Mouse (Mus musculus) neural tube, embryonic 15.5 days (tissue): Measurements from ENCODE around the gene Adgrg5. TPM values are rescaled to one million over a fixed set of nuclear protein-coding genes. Genes with fewer than 3 reads are reported as not detected.

Experiments used
- ATAC-seq: fragments of 200-750 bp; cut with Nextera tagmentation; 2 replicates; pipeline ENCODE4 v1.8.0; 2017; ENCODE audit warnings: mild to moderate bottlenecking, moderate TSS enrichment, moderate library complexity; ENCODE audit not compliant: low FRiP score
- H3K27ac ChIP-seq: fragments of 300-500 bp; sonication (generic); replicated peaks from 2 replicates; pipeline ENCODE4 v1.5.1; 2015; ENCODE audit warnings: mild to moderate bottlenecking, inconsistent platforms
- H3K27me3 ChIP-seq: fragments of 300-500 bp; sonication (generic); replicated peaks from 2 replicates; pipeline ENCODE4 v1.6.1; 2015; ENCODE audit warnings: inconsistent platforms
- H3K36me3 ChIP-seq: fragments of 300-500 bp; sonication (generic); 2 replicates; pipeline ENCODE4 v1.6.1; 2015; ENCODE audit warnings: inconsistent platforms
- H3K4me1 ChIP-seq: fragments of 300-500 bp; sonication (generic); 2 replicates; pipeline ENCODE4 v1.6.1; 2015; ENCODE audit warnings: inconsistent platforms
- H3K4me2 ChIP-seq: fragments of 300-500 bp; sonication (generic); 2 replicates; pipeline ENCODE4 v1.6.1; 2015; ENCODE audit warnings: inconsistent platforms, mild to moderate bottlenecking, moderate library complexity
- H3K4me3 ChIP-seq: fragments of 300-500 bp; sonication (generic); replicated peaks from 2 replicates; pipeline ENCODE4 v1.5.1; 2015; ENCODE audit warnings: mild to moderate bottlenecking, inconsistent platforms
- H3K9ac ChIP-seq: fragments of 300-500 bp; sonication (generic); replicated peaks from 2 replicates; pipeline ENCODE4 v1.6.1; 2015; ENCODE audit warnings: mild to moderate bottlenecking, inconsistent platforms
- H3K9me3 ChIP-seq: fragments of 300-500 bp; sonication (generic); replicated peaks from 2 replicates; pipeline ENCODE4 v1.6.1; 2016; ENCODE audit warnings: inconsistent platforms
- WGBS: fragments of 180-500 bp; shearing (Covaris S2); methylation state at CpG from one replicate; pipeline ENCODE4 v1.1.7; 2015; ENCODE audit warnings: mixed read lengths; 5-methylcytosine and 5-hydroxymethylcytosine counted together
- polyA plus RNA-seq: library from polyadenylated mRNA; unstranded; fragments of >200 nt; fragmentation: Nextera tagmentation; extraction: Ambion mirVana; gene quantifications from 2 replicates; pipeline ENCODE4 v1.2.1, GENCODE M21; 2015

The Adgrg5 gene
- polyA plus RNA-seq, 1 experiment from 2014 or later, result 0.28 TPM

GRCm38 (mm10) chr8:94901031-94901430 lies 22.5 kb upstream of the Adgrg5 start:
- H3K27ac ChIP-seq, result no peak overlapping the region; the same call in 1 of the 2 replicates

GRCm38 (mm10) chr8:94903709-94904108 lies 19.8 kb upstream of the Adgrg5 start:
- no peaks in the 10 kb centered on the region for H3K36me3 ChIP-seq
- 28% methylated on average over 12 of the region's 12 CpGs for WGBS
- no peak for ATAC-seq

More at GRCm38 (mm10) chr8:94901031-94901430, 22.5 kb upstream of the Adgrg5 start:
- no peaks in the 10 kb centered on the region for H3K27me3 ChIP-seq
- peaks cover 21% of the 10 kb centered on the region for H3K4me1 ChIP-seq
- no peak overlapping the region for H3K9ac ChIP-seq
- no peaks in the 10 kb centered on the region for H3K9me3 ChIP-seq
- WGBS, result 34% methylated on average over 5 of the region's 5 CpGs
- H3K4me3 ChIP-seq, result no peak overlapping the region
- no peak for ATAC-seq
- H3K36me3 ChIP-seq, result no peaks in the 10 kb centered on the region
- H3K4me2 ChIP-seq, result no peak overlapping the region

GRCm38 (mm10) chr8:94904450-94905175 lies 18.9 kb upstream of the Adgrg5 start:
- H3K27ac ChIP-seq, result peak overlapping the region; percentile 54; the same call in 1 of the 2 replicates
- no peaks in the 10 kb centered on the region for H3K27me3 ChIP-seq
- no peaks in the 10 kb centered on the region for H3K9me3 ChIP-seq
- WGBS, result 71% methylated on average over 12 of the region's 12 CpGs
- peaks cover 20% of the 10 kb centered on the region for H3K4me1 ChIP-seq
- H3K4me3 ChIP-seq, result no peak overlapping the region
- H3K36me3 ChIP-seq, result no peaks in the 10 kb centered on the region
- no peak overlapping the region for H3K4me2 ChIP-seq
- peak; percentile 42; the same call in 1 of the 2 replicates for ATAC-seq
- no peak overlapping the region for H3K9ac ChIP-seq

More at GRCm38 (mm10) chr8:94903709-94904108, 19.8 kb upstream of the Adgrg5 start:
- Histone ChIP-seq H3K4me2 (no peak overlapping the region), H3K4me3 (no peak overlapping the region), H3K4me1 (peaks cover 23% of the 10 kb centered on the region), H3K27ac (no peak overlapping the region), H3K9ac (no peak overlapping the region), H3K9me3 (no peaks in the 10 kb centered on the region), H3K27me3 (no peaks in the 10 kb centered on the region)

GRCm38 (mm10) chr8:94907591-94908300 lies 15.7 kb upstream of the Adgrg5 start:
- H3K9ac ChIP-seq, result no peak overlapping the region

GRCm38 (mm10) chr8:94908847-94909246 lies 14.6 kb upstream of the Adgrg5 start:
- no peak for ATAC-seq

More at GRCm38 (mm10) chr8:94907591-94908300, 15.7 kb upstream of the Adgrg5 start:
- no peak overlapping the region for H3K4me2 ChIP-seq
- no peak for ATAC-seq
- peaks cover 21% of the 10 kb centered on the region for H3K4me1 ChIP-seq
- H3K4me3 ChIP-seq, result no peak overlapping the region
- no peaks in the 10 kb centered on the region for H3K9me3 ChIP-seq
- no peaks in the 10 kb centered on the region for H3K36me3 ChIP-seq
- no peak overlapping the region for H3K27ac ChIP-seq
- WGBS, result 85% methylated on average over 18 of the region's 18 CpGs
- peaks cover 15% of the 10 kb centered on the region; the same call in 1 of the 2 replicates for H3K27me3 ChIP-seq

GRCm38 (mm10) chr8:94913061-94913660 lies 10.3 kb upstream of the Adgrg5 start:
- Histone ChIP-seq H3K4me3 (peak overlapping the region; percentile 49), H3K27me3 (peaks cover 39% of the 10 kb centered on the region)

More at GRCm38 (mm10) chr8:94908847-94909246, 14.6 kb upstream of the Adgrg5 start:
- Histone ChIP-seq H3K27me3 (peaks cover 25% of the 10 kb centered on the region), H3K4me1 (peaks cover 28% of the 10 kb centered on the region), H3K9me3 (no peaks in the 10 kb centered on the region), H3K27ac (no peak overlapping the region), H3K9ac (no peak overlapping the region), H3K4me3 (no peak overlapping the region), H3K4me2 (no peak overlapping the region), H3K36me3 (no peaks in the 10 kb centered on the region)
- 8% methylated on average over 4 of the region's 4 CpGs for WGBS

GRCm38 (mm10) chr8:94914256-94914655 lies 9.2 kb upstream of the Adgrg5 start:
- ATAC-seq, result no peak
- WGBS, result 82% methylated on average over 6 of the region's 6 CpGs
- peaks cover 43% of the 10 kb centered on the region for H3K27me3 ChIP-seq

More at GRCm38 (mm10) chr8:94913061-94913660, 10.3 kb upstream of the Adgrg5 start:
- peak; percentile 43 for ATAC-seq
- no peaks in the 10 kb centered on the region for H3K9me3 ChIP-seq
- H3K36me3 ChIP-seq, result no peaks in the 10 kb centered on the region
- 4% methylated on average over 76 of the region's 77 CpGs for WGBS
- peak overlapping the region; percentile 86 for H3K4me2 ChIP-seq
- no peak overlapping the region for H3K27ac ChIP-seq
- peaks cover 48% of the 10 kb centered on the region for H3K4me1 ChIP-seq
- peak overlapping the region; percentile 31 for H3K9ac ChIP-seq

GRCm38 (mm10) chr8:94914701-94915101 lies 8.8 kb upstream of the Adgrg5 start:
- WGBS, result 50% methylated on average over 3 of the region's 3 CpGs
- Histone ChIP-seq H3K27ac (no peak overlapping the region), H3K4me2 (0 out of 2 replicates have a peak overlapping the region, but pooled peaks have one; percentile 11), H3K4me3 (no peak overlapping the region), H3K27me3 (peaks cover 43% of the 10 kb centered on the region), H3K9me3 (no peaks in the 10 kb centered on the region), H3K36me3 (no peaks in the 10 kb centered on the region), H3K9ac (no peak overlapping the region), H3K4me1 (peaks cover 47% of the 10 kb centered on the region)
- ATAC-seq, result no peak

More at GRCm38 (mm10) chr8:94914256-94914655, 9.2 kb upstream of the Adgrg5 start:
- Histone ChIP-seq H3K4me3 (no peak overlapping the region), H3K4me2 (no peak overlapping the region), H3K36me3 (no peaks in the 10 kb centered on the region), H3K9me3 (no peaks in the 10 kb centered on the region), H3K4me1 (peaks cover 47% of the 10 kb centered on the region), H3K9ac (no peak overlapping the region), H3K27ac (no peak overlapping the region)

- no peak overlapping the region for H3K9ac ChIP-seq
- H3K4me2 ChIP-seq, result peak overlapping the region; percentile 79
- no peaks in the 10 kb centered on the region for H3K36me3 ChIP-seq
- H3K4me3 ChIP-seq, result peak overlapping the region; percentile 52
- no peak overlapping the region for H3K27ac ChIP-seq
- 67% methylated on average over 9 of the region's 9 CpGs for WGBS
- no peak for ATAC-seq
- no peaks in the 10 kb centered on the region for H3K9me3 ChIP-seq
- peaks cover 47% of the 10 kb centered on the region for H3K4me1 ChIP-seq
- H3K27me3 ChIP-seq, result peaks cover 41% of the 10 kb centered on the region
These were observed 7.1 kb upstream of the Adgrg5 start for GRCm38 (mm10) chr8:94916311-94916959.

GRCm38 (mm10) chr8:94916960-94917324 lies 6.6 kb upstream of the Adgrg5 start:
- Histone ChIP-seq H3K4me3 (peak overlapping the region; percentile 52), H3K9me3 (no peaks in the 10 kb centered on the region), H3K9ac (peak overlapping the region; percentile 47), H3K4me1 (peaks cover 47% of the 10 kb centered on the region), H3K27me3 (peaks cover 37% of the 10 kb centered on the region), H3K36me3 (no peaks in the 10 kb centered on the region), H3K4me2 (peak overlapping the region; percentile 79), H3K27ac (no peak overlapping the region)
- WGBS, result 13% methylated on average over 10 of the region's 10 CpGs
- ATAC-seq, result no peak

GRCm38 (mm10) chr8:94917352-94917751 lies 6.1 kb upstream of the Adgrg5 start:
- Histone ChIP-seq H3K9me3 (no peaks in the 10 kb centered on the region), H3K36me3 (no peaks in the 10 kb centered on the region), H3K4me3 (peak overlapping the region; percentile 52), H3K4me2 (peak overlapping the region; percentile 79), H3K27me3 (peaks cover 33% of the 10 kb centered on the region), H3K27ac (peak overlapping the region; percentile 59), H3K9ac (peak overlapping the region; percentile 48), H3K4me1 (peaks cover 47% of the 10 kb centered on the region)
- WGBS, result 0% methylated on average over 27 of the region's 27 CpGs
- peak; percentile 91 for ATAC-seq
